Mouse (Mus musculus) midbrain, postnatal 0 days (tissue): Measurements from ENCODE around the gene Zwilch. TPM values are rescaled to one million over a fixed set of nuclear protein-coding genes. Genes with fewer than 3 reads are reported as not detected.
"Not testable (repeated sequence)": the region's sequence is repeated elsewhere in the genome, so short reads cannot be mapped to it uniquely, and the experiment has no call there.

ENCODE experiments used
- ATAC-seq: fragments of 200-750 bp; cut with Nextera tagmentation; 2 replicates; pipeline ENCODE4 v1.8.0; 2017; ENCODE audit warnings: moderate number of reproducible peaks, mild to moderate bottlenecking, moderate TSS enrichment, moderate library complexity; ENCODE audit not compliant: low FRiP score
- DNase-seq: peaks from one replicate; pipeline ENCODE4 v3.0.0-alpha.2; 2015; ENCODE audit warnings: low spot score
- H3K27ac ChIP-seq: fragments of 300-500 bp; sonication (generic); 2 replicates; pipeline ENCODE4 v1.5.1; 2014; ENCODE audit warnings: low read depth, mild to moderate bottlenecking, low read length, mixed read lengths
- H3K27me3 ChIP-seq: fragments of 300-500 bp; sonication (generic); 2 replicates; pipeline ENCODE4 v1.6.1; 2014; ENCODE audit warnings: low read length, control low read depth, mixed read lengths; ENCODE audit not compliant: insufficient read depth
- H3K36me3 ChIP-seq: fragments of 300-500 bp; sonication (generic); 2 replicates; pipeline ENCODE4 v1.6.1; 2014; ENCODE audit warnings: low read length, control low read depth, mixed read lengths; ENCODE audit not compliant: insufficient read depth
- H3K4me1 ChIP-seq: fragments of 300-500 bp; sonication (generic); 2 replicates; pipeline ENCODE4 v1.6.1; 2014; ENCODE audit warnings: mild to moderate bottlenecking, control low read depth, antibody characterized with exemption, low read length, mixed read lengths; ENCODE audit not compliant: insufficient read depth
- H3K4me2 ChIP-seq: fragments of 300-500 bp; sonication (generic); 2 replicates; pipeline ENCODE4 v1.6.1; 2014; ENCODE audit warnings: low read depth, mild to moderate bottlenecking, low read length, mixed read lengths; ENCODE audit not compliant: poor library complexity, severe bottlenecking
- H3K4me3 ChIP-seq: fragments of 300-500 bp; sonication (generic); 2 replicates; pipeline ENCODE4 v1.5.1; 2014; ENCODE audit warnings: low read depth, mild to moderate bottlenecking, low read length, moderate library complexity
- H3K9ac ChIP-seq: fragments of 300-500 bp; sonication (generic); replicated peaks from 2 replicates; pipeline ENCODE4 v1.6.1; 2014; ENCODE audit warnings: mild to moderate bottlenecking, low read length, moderate library complexity, mixed read lengths; ENCODE audit not compliant: poor library complexity, severe bottlenecking
- H3K9me3 ChIP-seq: fragments of 300-500 bp; sonication (generic); 2 replicates; pipeline ENCODE4 v1.6.1; 2016; ENCODE audit warnings: low read length, control low read depth
- CTCF ChIP-seq: IDR thresholded peaks from 2 replicates; pipeline ENCODE4 v1.5.1; 2016; ENCODE audit warnings: antibody characterized with exemption, mild to moderate bottlenecking
- WGBS: fragments of 180-500 bp; shearing (Covaris S2); extraction: QIAGEN DNeasy Blood & Tissue Kit; methylation state at CpG from one replicate; pipeline ENCODE4 v1.1.7; 2014; 5-methylcytosine and 5-hydroxymethylcytosine counted together
- polyA plus RNA-seq: library from polyadenylated mRNA; unstranded; fragments of >200 nt; fragmentation: Nextera tagmentation; extraction: Ambion mirVana; gene quantifications from 2 replicates; pipeline ENCODE4 v1.2.1, GENCODE M21; 2015
- total RNA-seq: library from RNA; depleted of rRNA; stranded (reverse); fragments of >200 nt; gene quantifications from 2 replicates; pipeline ENCODE4 v1.2.3, GENCODE M21; 2014

The Zwilch gene
- total and polyA plus RNA-seq, 2 experiments from 2014 or later: 2.5 to 12.0 TPM

- DNase-seq (no peak), ATAC-seq (no peak)
- H3K9me3 ChIP-seq: no peaks in the 10 kb centered on the region
- H3K9ac ChIP-seq: no peak overlapping the region
- H3K4me1 ChIP-seq: no peaks in the 10 kb centered on the region
- H3K36me3 ChIP-seq: peaks cover 3% of the 10 kb centered on the region; the same call in 1 of the 2 replicates
- no peak overlapping the region for H3K27ac ChIP-seq
- no peak overlapping the region for H3K4me3 ChIP-seq
- H3K27me3 ChIP-seq: no peaks in the 10 kb centered on the region
- no peak overlapping the region for H3K4me2 ChIP-seq
- no peak for TF ChIP-seq CTCF
These were observed 29.4 kb upstream of the Zwilch start for GRCm38 (mm10) chr9:64202331-64202730.

- Histone ChIP-seq H3K4me3 (no peak overlapping the region), H3K9me3 (no peaks in the 10 kb centered on the region), H3K36me3 (peaks cover 3% of the 10 kb centered on the region; the same call in 1 of the 2 replicates), H3K27me3 (no peaks in the 10 kb centered on the region), H3K4me2 (no peak overlapping the region), H3K9ac (no peak overlapping the region), H3K27ac (no peak overlapping the region), H3K4me1 (no peaks in the 10 kb centered on the region)
- WGBS: 68% methylated on average over 2 of the region's 2 CpGs
- ATAC-seq (no peak), DNase-seq (no peak)
- TF ChIP-seq CTCF: no peak
These were observed 27.0 kb upstream of the Zwilch start for GRCm38 (mm10) chr9:64199897-64200296.

- not testable (repeated sequence) for H3K4me3 ChIP-seq, H3K9me3 ChIP-seq, H3K27ac ChIP-seq, H3K4me2 ChIP-seq, H3K9ac ChIP-seq, DNase-seq, H3K36me3 ChIP-seq, ATAC-seq, H3K4me1 ChIP-seq, H3K27me3 ChIP-seq
- 89% methylated on average over 7 of the region's 7 CpGs for WGBS
These were observed 26.0 kb upstream of the Zwilch start for GRCm38 (mm10) chr9:64198763-64199418.

GRCm38 (mm10) chr9:64198068-64198762 is 25.3 kb upstream of the Zwilch start:
- Histone ChIP-seq H3K27me3 (no peaks in the 10 kb centered on the region), H3K27ac (no peak overlapping the region), H3K4me1 (no peaks in the 10 kb centered on the region), H3K4me2 (no peak overlapping the region), H3K9ac (no peak overlapping the region), H3K4me3 (no peak overlapping the region), H3K9me3 (no peaks in the 10 kb centered on the region), H3K36me3 (peaks cover 1% of the 10 kb centered on the region)
- no peak for TF ChIP-seq CTCF
- ATAC-seq (no peak), DNase-seq (no peak)
- 98% methylated on average over 5 of the region's 5 CpGs for WGBS

- WGBS: 91% methylated on average over 8 of the region's 8 CpGs
- no peaks in the 10 kb centered on the region for H3K9me3 ChIP-seq
- H3K4me3 ChIP-seq: no peak overlapping the region
- H3K27me3 ChIP-seq: no peaks in the 10 kb centered on the region
- H3K4me1 ChIP-seq: no peaks in the 10 kb centered on the region
- TF ChIP-seq CTCF: no peak
- peaks cover 8% of the 10 kb centered on the region for H3K36me3 ChIP-seq
- no peak overlapping the region for H3K4me2 ChIP-seq
- DNase-seq: no peak
- no peak overlapping the region for H3K27ac ChIP-seq
- no peak overlapping the region for H3K9ac ChIP-seq
- ATAC-seq: no peak
These were observed 24.6 kb upstream of the Zwilch start for GRCm38 (mm10) chr9:64197524-64197923.

GRCm38 (mm10) chr9:64195554-64195953 is 22.6 kb upstream of the Zwilch start:
- TF ChIP-seq CTCF: no peak
- H3K9ac ChIP-seq: no peak overlapping the region
- H3K4me2 ChIP-seq: no peak overlapping the region
- no peak for DNase-seq
- H3K36me3 ChIP-seq: peaks cover 24% of the 10 kb centered on the region
- H3K4me1 ChIP-seq: no peaks in the 10 kb centered on the region
- H3K27me3 ChIP-seq: no peaks in the 10 kb centered on the region
- no peak for ATAC-seq
- H3K4me3 ChIP-seq: no peak overlapping the region
- H3K27ac ChIP-seq: no peak overlapping the region
- whole genome bisulfite sequencing: 76% methylated on average over 4 of the region's 4 CpGs
- no peaks in the 10 kb centered on the region for H3K9me3 ChIP-seq
